Mouse (Mus musculus) liver, embryonic 14.5 days (tissue): ENCODE measurements around the gene Zbp1. TPM values are rescaled to one million over a fixed set of nuclear protein-coding genes. Genes with fewer than 3 reads are reported as not detected.

Source experiments
- ATAC-seq: fragments of 200-750 bp; cut with Nextera tagmentation; 2 replicates; pipeline ENCODE4 v1.8.0; 2017; ENCODE audit warnings: moderate number of reproducible peaks, mild to moderate bottlenecking, moderate library complexity; ENCODE audit not compliant: insufficient read depth
- DNase-seq, 3 experiments: peaks; one replicate each; pipeline ENCODE4 v3.0.0-alpha.2; 2012 to 2013; ENCODE audit warnings: low read depth in 3 of 3, low spot score in 3 of 3
- H3K27ac ChIP-seq: fragments of 300-500 bp; sonication (generic); 2 replicates; pipeline ENCODE4 v1.5.1; 2014; ENCODE audit warnings: moderate library complexity, mild to moderate bottlenecking, control low read depth, inconsistent platforms
- H3K27me3 ChIP-seq: fragments of 300-500 bp; sonication (generic); 2 replicates; pipeline ENCODE4 v1.6.1; 2014; ENCODE audit warnings: mild to moderate bottlenecking, low read length, moderate library complexity; ENCODE audit not compliant: control insufficient read depth, insufficient read depth
- H3K36me3 ChIP-seq: fragments of 300-500 bp; sonication (generic); replicated peaks from 2 replicates; pipeline ENCODE4 v1.6.1; 2014; ENCODE audit warnings: low read depth; ENCODE audit not compliant: control insufficient read depth, insufficient read depth
- H3K4me1 ChIP-seq, 2 experiments: fragments of 200-500 bp in 1 of 2; fragments of 300-500 bp in 1 of 2; sonication (generic) in 1 of 2; replicated peaks; 2 replicates each; pipeline ENCODE4 v1.6.1; 2012 to 2014; ENCODE audit warnings: antibody characterized with exemption in 1 of 2, inconsistent platforms in 1 of 2, low read length in 1 of 2; ENCODE audit not compliant: control insufficient read depth in 2 of 2, insufficient read depth in 2 of 2
- H3K4me2 ChIP-seq: fragments of 300-500 bp; sonication (generic); 2 replicates; pipeline ENCODE4 v1.6.1; 2014; ENCODE audit warnings: low read depth, mild to moderate bottlenecking, control low read depth, moderate library complexity
- H3K4me3 ChIP-seq, 2 experiments: fragments of 200-500 bp in 1 of 2; fragments of 300-500 bp in 1 of 2; sonication (generic) in 1 of 2; 2 replicates each; pipeline ENCODE4 v1.5.1; 2012 to 2014; ENCODE audit warnings: low read depth in 2 of 2, low read length in 2 of 2, mild to moderate bottlenecking in 2 of 2, control low read depth in 1 of 2, inconsistent platforms in 1 of 2, moderate library complexity in 1 of 2; ENCODE audit not compliant: insufficient read depth in 1 of 2
- H3K9ac ChIP-seq: fragments of 300-500 bp; sonication (generic); replicated peaks from 2 replicates; pipeline ENCODE4 v1.6.1; 2014; ENCODE audit warnings: mild to moderate bottlenecking, control low read depth, moderate library complexity
- H3K9me3 ChIP-seq: fragments of 300-500 bp; sonication (generic); 2 replicates; pipeline ENCODE4 v1.6.1; 2016; ENCODE audit warnings: low read length, mixed read lengths; ENCODE audit not compliant: control insufficient read depth
- CTCF ChIP-seq: IDR thresholded peaks from 2 replicates; pipeline ENCODE4 v1.5.1; 2016; ENCODE audit warnings: antibody characterized with exemption, low read depth, control low read depth
- EP300 ChIP-seq: IDR thresholded peaks from 2 replicates; pipeline ENCODE4 v1.6.1; 2016; ENCODE audit warnings: antibody characterized with exemption, low read depth
- WGBS: fragments of 180-500 bp; shearing (Covaris S2); extraction: QIAGEN DNeasy Blood & Tissue Kit; methylation state at CpG from one replicate; pipeline ENCODE4 v1.1.7; 2014; ENCODE audit not compliant: insufficient replicate concordance; 5-methylcytosine and 5-hydroxymethylcytosine counted together
- polyA plus RNA-seq, 2 experiments: library from polyadenylated mRNA; depleted of rRNA in 1 of 2; stranded (reverse) in 1 of 2; unstranded in 1 of 2; fragments of >200 nt; fragmentation: Nextera tagmentation in 1 of 2; extraction: Ambion mirVana in 1 of 2; gene quantifications; 2 replicates each; pipeline versions ENCODE4 v1.2.1 to v1.2.3; 2012 to 2014

Gene Zbp1
- polyA plus RNA-seq, 2 experiments = 0.64 to 1.0 TPM

- WGBS = 76% methylated on average over 19 of the region's 19 CpGs
- Histone ChIP-seq H3K9me3 (no peaks in the 10 kb centered on the region), H3K9ac (no peak overlapping the region), H3K27me3 (no peaks in the 10 kb centered on the region), H3K27ac (no peak overlapping the region), H3K4me2 (no peak overlapping the region), H3K4me1 (no peaks in the 10 kb centered on the region), H3K36me3 (no peaks in the 10 kb centered on the region), H3K4me3 (no peak overlapping the region)
- no peak for TF ChIP-seq CTCF
- DNase-seq (no peak), ATAC-seq (no peak)
Measured at GRCm38 (mm10) chr2:173158390-173159055, 60.2 kb downstream of the Zbp1 start.

- DNase-seq (no peak), ATAC-seq (no peak)
- no peak for TF ChIP-seq CTCF
- no peak for TF ChIP-seq EP300
- no peaks in the 10 kb centered on the region for H3K36me3 ChIP-seq
- H3K27me3 ChIP-seq = no peaks in the 10 kb centered on the region
- no peak overlapping the region for H3K4me2 ChIP-seq
- H3K4me3 ChIP-seq = no peak overlapping the region
- H3K9ac ChIP-seq = no peak overlapping the region
- peaks cover 0 to 2% of the 10 kb centered on the region in 2 experiments; a peak in 1 of 4 replicates for H3K4me1 ChIP-seq
- H3K9me3 ChIP-seq = no peaks in the 10 kb centered on the region
- H3K27ac ChIP-seq = no peak overlapping the region
- WGBS = 82% methylated on average over 4 of the region's 4 CpGs
Measured at GRCm38 (mm10) chr2:173157871-173158270, 60.9 kb downstream of the Zbp1 start.

- H3K9ac ChIP-seq = no peak overlapping the region
- H3K27ac ChIP-seq = no peak overlapping the region
- no peaks in the 10 kb centered on the region for H3K36me3 ChIP-seq
- ATAC-seq (no peak), DNase-seq (no peak)
- H3K9me3 ChIP-seq = no peaks in the 10 kb centered on the region
- H3K27me3 ChIP-seq = no peaks in the 10 kb centered on the region
- H3K4me1 ChIP-seq = peaks cover 0 to 2% of the 10 kb centered on the region in 2 experiments; a peak in 1 of 4 replicates
- H3K4me2 ChIP-seq = no peak overlapping the region
- no peak for TF ChIP-seq CTCF
- no peak for TF ChIP-seq EP300
- WGBS = 38% methylated on average over 4 of the region's 4 CpGs
- H3K4me3 ChIP-seq = no peak overlapping the region
Measured at GRCm38 (mm10) chr2:173157376-173157775, 61.3 kb downstream of the Zbp1 start.

GRCm38 (mm10) chr2:173156923-173157322, 61.8 kb downstream of the Zbp1 start:
- H3K4me2 ChIP-seq = no peak overlapping the region
- no peak for TF ChIP-seq CTCF
- TF ChIP-seq EP300 = no peak
- no peak for ATAC-seq
- no peaks in the 10 kb centered on the region for H3K9me3 ChIP-seq
- H3K4me3 ChIP-seq = no peak overlapping the region
- no peak overlapping the region for H3K9ac ChIP-seq
- WGBS = 60% methylated on average over 13 of the region's 13 CpGs
- H3K27ac ChIP-seq = no peak overlapping the region
- no peaks in the 10 kb centered on the region for H3K27me3 ChIP-seq
- no peak for DNase-seq
- H3K36me3 ChIP-seq = no peaks in the 10 kb centered on the region
- H3K4me1 ChIP-seq = peaks cover 0 to 2% of the 10 kb centered on the region in 2 experiments; a peak in 1 of 4 replicates

Other genes starting within 250 kb of the Zbp1 start
- 0.01 and 0.03 TPM in 2 replicates for gene Spo11, start 241.2 kb downstream of the Zbp1 start, polyA plus RNA-seq (2012; rRNA removed)
- gene Spo11, start 241.2 kb downstream of the Zbp1 start, polyA plus RNA-seq (2014; fragmentation: Nextera tagmentation; extraction: Ambion mirVana) = not detected in 2 replicates
- 39.4 and 45.9 TPM in 2 replicates for gene Rae1, start 218.8 kb downstream of the Zbp1 start, polyA plus RNA-seq (2012; rRNA removed)
- gene Rae1, start 218.8 kb downstream of the Zbp1 start, polyA plus RNA-seq (2014; fragmentation: Nextera tagmentation; extraction: Ambion mirVana) = 65.3 and 71.1 TPM in 2 replicates
- gene Rbm38, start 198.4 kb downstream of the Zbp1 start, polyA plus RNA-seq (2012; rRNA removed) = 274 and 315 TPM in 2 replicates
- 270 and 320 TPM in 2 replicates for gene Rbm38, start 198.4 kb downstream of the Zbp1 start, polyA plus RNA-seq (2014; fragmentation: Nextera tagmentation; extraction: Ambion mirVana)
- gene Ctcfl, start 99.4 kb downstream of the Zbp1 start, polyA plus RNA-seq (2012; rRNA removed) = 0.01 and 0.02 TPM in 2 replicates
- not detected in 2 replicates for gene Ctcfl, start 99.4 kb downstream of the Zbp1 start, polyA plus RNA-seq (2014; fragmentation: Nextera tagmentation; extraction: Ambion mirVana)
- 0.15 and 0.16 TPM in 2 replicates for gene Pck1, start 65.9 kb downstream of the Zbp1 start, polyA plus RNA-seq (2012; rRNA removed)
- 0.13 and 0.18 TPM in 2 replicates for gene Pck1, start 65.9 kb downstream of the Zbp1 start, polyA plus RNA-seq (2014; fragmentation: Nextera tagmentation; extraction: Ambion mirVana)
- gene Pmepa1, start 57.6 kb upstream of the Zbp1 start, polyA plus RNA-seq (2012; rRNA removed) = 0.20 and 0.31 TPM in 2 replicates
- 0.04 and 0.09 TPM in 2 replicates for gene Pmepa1, start 57.6 kb upstream of the Zbp1 start, polyA plus RNA-seq (2014; fragmentation: Nextera tagmentation; extraction: Ambion mirVana)